Mouse (Mus musculus): ENCODE results near the gene Babam2. TPM values are rescaled to one million over a fixed set of nuclear protein-coding genes. Genes with fewer than 3 reads are reported as not detected.

The Babam2 gene
- polyA plus RNA-seq, 1 experiment = 25.9 TPM

DNA sequence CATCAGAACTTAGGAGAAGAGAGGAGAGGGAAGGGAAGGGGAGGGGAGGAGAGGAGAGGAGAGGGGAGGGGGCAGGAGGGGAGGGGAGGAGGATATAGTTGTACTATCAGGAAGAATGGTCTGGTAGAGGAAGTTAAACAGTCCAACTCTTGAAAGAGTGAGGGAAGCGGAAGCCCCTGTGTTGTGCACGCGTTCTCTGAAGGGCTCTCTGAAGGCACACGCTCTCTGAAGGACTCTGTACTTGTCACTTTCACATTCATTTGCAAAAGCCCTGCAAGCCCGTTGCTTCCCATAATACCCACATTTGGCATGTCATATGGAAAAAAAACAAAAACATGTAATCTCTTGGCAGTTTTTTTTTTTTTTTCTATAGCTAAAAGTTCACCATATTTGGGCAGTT is 190.1 kb downstream of the Babam2 start:
- WGBS = 11% methylated on average over 5 of the region's 5 CpGs
- Histone ChIP-seq H3K27ac (ENCODE audit: control insufficient read depth, insufficient read depth, low read depth, low read length, poor library complexity) (no peak overlapping the region), H3K4me3 (replicated peaks; ENCODE audit: control insufficient read depth, low read depth, low read length) (peak overlapping the region; percentile 28), H3K4me1 (ENCODE audit: control insufficient read depth, insufficient read depth, low read length) (no peaks in the 10 kb centered on the region; the same call in 1 of the 2 replicates)
- TF ChIP-seq POLR2A (IDR thresholded peaks at IDR 0.05; ENCODE audit: borderline replicate concordance, control insufficient read depth, low read depth, low read length) (no peak), CTCF (IDR thresholded peaks at IDR 0.05; ENCODE audit: control insufficient read depth, insufficient read depth, low read length) (no peak)

DNA sequence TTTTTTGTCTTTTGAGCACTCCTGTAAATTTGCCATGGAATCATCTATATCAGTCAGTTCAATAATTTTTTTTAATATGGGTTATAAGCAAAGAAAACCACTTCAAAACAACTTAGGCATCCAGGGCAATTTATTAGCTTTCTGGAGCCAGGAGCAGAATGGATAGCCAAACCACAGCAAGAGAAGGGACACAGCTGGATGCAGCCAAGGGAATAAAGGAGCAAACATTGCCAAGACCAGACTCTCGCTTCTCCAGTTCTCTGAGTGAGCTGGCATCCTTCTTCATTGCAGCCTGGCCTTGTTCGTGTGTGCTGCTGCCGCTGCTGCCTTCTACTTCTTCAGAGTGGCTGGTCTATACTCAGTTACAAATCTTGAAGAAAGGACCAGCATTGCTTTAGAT is 190.9 kb downstream of the Babam2 start:
- TF ChIP-seq CTCF (IDR thresholded peaks at IDR 0.05; ENCODE audit: control insufficient read depth, insufficient read depth, low read length) (no peak), POLR2A (IDR thresholded peaks at IDR 0.05; ENCODE audit: borderline replicate concordance, control insufficient read depth, low read depth, low read length) (no peak)
- no peak overlapping the region for H3K4me3 ChIP-seq (replicated peaks; ENCODE audit: control insufficient read depth, low read depth, low read length)
- WGBS = 89% methylated on average over 3 of the region's 3 CpGs

DNA sequence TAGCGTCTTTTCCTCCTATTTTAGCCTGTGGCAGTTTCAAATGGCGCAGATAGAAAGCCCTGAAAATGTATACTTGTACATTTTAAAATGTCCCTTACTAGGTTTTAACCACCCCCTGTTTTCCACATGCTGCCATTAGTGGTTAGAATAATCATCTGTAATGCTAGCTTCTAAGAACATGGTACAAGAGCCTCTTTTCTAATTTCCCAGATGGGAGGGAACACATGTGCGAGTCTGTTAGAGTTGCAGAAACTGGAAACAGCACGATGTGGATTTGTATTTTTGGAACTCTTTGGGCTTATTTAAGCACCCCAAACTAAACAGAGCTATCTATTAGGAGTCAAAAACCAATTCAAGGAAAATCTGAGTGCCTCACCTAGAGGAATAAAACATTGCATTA is 195.1 kb downstream of the Babam2 start:
- Histone ChIP-seq H3K4me1 (ENCODE audit: control insufficient read depth, insufficient read depth, low read length) (no peaks in the 10 kb centered on the region), H3K4me3 (replicated peaks; ENCODE audit: control insufficient read depth, low read depth, low read length) (no peak overlapping the region), H3K27ac (ENCODE audit: control insufficient read depth, insufficient read depth, low read depth, low read length, poor library complexity) (no peak overlapping the region)
- WGBS = 86% methylated on average over 4 of the region's 4 CpGs
- TF ChIP-seq POLR2A (IDR thresholded peaks at IDR 0.05; ENCODE audit: borderline replicate concordance, control insufficient read depth, low read depth, low read length) (no peak), CTCF (IDR thresholded peaks at IDR 0.05; ENCODE audit: control insufficient read depth, insufficient read depth, low read length) (no peak)

More for the DNA sequence above, 190.9 kb downstream of the Babam2 start:
- no peak overlapping the region for H3K27ac ChIP-seq (ENCODE audit: control insufficient read depth, insufficient read depth, low read depth, low read length, poor library complexity)
- no peaks in the 10 kb centered on the region; the same call in 1 of the 2 replicates for H3K4me1 ChIP-seq (ENCODE audit: control insufficient read depth, insufficient read depth, low read length)

- Histone ChIP-seq H3K4me1 (ENCODE audit: control insufficient read depth, insufficient read depth, low read length) (no peaks in the 10 kb centered on the region), H3K27ac (ENCODE audit: control insufficient read depth, insufficient read depth, low read depth, low read length, poor library complexity) (no peak overlapping the region), H3K4me3 (replicated peaks; ENCODE audit: control insufficient read depth, low read depth, low read length) (no peak overlapping the region)
- TF ChIP-seq POLR2A (IDR thresholded peaks at IDR 0.05; ENCODE audit: borderline replicate concordance, control insufficient read depth, low read depth, low read length) (no peak), CTCF (IDR thresholded peaks at IDR 0.05; ENCODE audit: control insufficient read depth, insufficient read depth, low read length) (no peak)
- WGBS = 71% methylated on average over 3 of the region's 3 CpGs
Observed at GRCm38 (mm10) chr5:31899901-31900300, 202.4 kb downstream of the Babam2 start.

DNA sequence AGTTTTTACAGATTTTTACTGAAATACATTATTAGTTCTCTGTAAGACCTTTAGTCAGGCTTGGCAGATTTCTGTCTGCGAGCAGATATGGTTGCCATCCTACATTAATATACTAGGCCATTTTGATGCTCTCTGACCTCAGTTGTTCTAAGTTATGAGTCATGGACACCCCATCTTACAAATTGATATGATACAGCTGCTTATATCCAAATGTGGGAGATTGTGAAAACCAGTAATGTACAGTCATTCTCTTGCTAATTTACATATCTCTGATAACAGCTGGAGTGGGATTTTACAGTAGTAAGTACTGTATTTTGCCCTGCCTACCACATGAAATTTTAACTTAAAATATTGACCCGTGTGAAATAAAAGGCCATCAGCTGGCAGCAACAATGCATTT is 204.7 kb downstream of the Babam2 start:
- H3K4me1 ChIP-seq (ENCODE audit: control insufficient read depth, insufficient read depth, low read length) = peaks cover 1% of the 10 kb centered on the region
- TF ChIP-seq CTCF (IDR thresholded peaks at IDR 0.05; ENCODE audit: control insufficient read depth, insufficient read depth, low read length) (no peak), POLR2A (IDR thresholded peaks at IDR 0.05; ENCODE audit: borderline replicate concordance, control insufficient read depth, low read depth, low read length) (no peak)
- WGBS = 85% methylated on average over 2 of the region's 2 CpGs
- H3K27ac ChIP-seq (ENCODE audit: control insufficient read depth, insufficient read depth, low read depth, low read length, poor library complexity) = no peak overlapping the region
- H3K4me3 ChIP-seq (replicated peaks; ENCODE audit: control insufficient read depth, low read depth, low read length) = no peak overlapping the region

- 80% methylated on average over 5 of the region's 5 CpGs for WGBS
Observed at GRCm38 (mm10) chr5:31902891-31903290, 205.4 kb downstream of the Babam2 start.

DNA sequence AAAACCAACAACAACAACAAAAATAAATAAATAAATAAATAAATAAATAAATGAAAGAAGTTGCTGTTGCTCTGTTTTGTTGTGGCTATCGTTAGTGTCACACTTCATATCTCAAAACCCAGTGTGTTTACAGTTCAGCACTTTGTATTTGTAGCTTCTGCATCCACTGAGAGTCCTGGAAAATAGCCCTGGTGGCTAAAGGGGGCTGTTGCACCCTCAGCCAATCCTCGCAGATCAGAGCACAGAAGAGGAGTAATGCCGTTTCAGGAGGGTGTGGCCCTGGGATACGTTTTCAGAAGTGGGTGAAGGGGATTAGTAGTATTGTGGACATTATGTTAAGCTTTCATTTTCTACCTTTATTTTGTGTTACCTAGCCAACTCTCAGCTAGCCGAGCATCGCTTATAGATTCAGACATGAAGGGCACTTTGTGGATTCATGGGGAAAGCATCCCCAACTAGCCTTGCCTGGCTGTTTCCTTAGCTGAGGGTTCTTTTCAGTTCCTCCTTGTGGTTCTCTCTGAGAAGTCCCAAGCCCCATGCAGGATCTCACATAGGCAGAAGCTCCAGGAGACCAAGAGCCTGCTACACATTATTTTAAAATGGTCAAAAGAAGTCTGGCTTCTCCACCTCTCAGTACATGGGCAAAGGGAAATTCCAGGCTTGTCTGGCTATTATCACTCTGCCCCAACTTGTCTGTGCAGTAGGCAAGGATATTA is 207.6 kb downstream of the Babam2 start:
- Histone ChIP-seq H3K27ac (ENCODE audit: control insufficient read depth, insufficient read depth, low read depth, low read length, poor library complexity) (no peak overlapping the region), H3K4me1 (ENCODE audit: control insufficient read depth, insufficient read depth, low read length) (peaks cover 3% of the 10 kb centered on the region), H3K4me3 (replicated peaks; ENCODE audit: control insufficient read depth, low read depth, low read length) (no peak overlapping the region)
- peak; percentile 9; the same call in 1 of the 2 replicates for TF ChIP-seq CTCF (IDR thresholded peaks at IDR 0.05; ENCODE audit: control insufficient read depth, insufficient read depth, low read length)
- no peak for TF ChIP-seq POLR2A (IDR thresholded peaks at IDR 0.05; ENCODE audit: borderline replicate concordance, control insufficient read depth, low read depth, low read length)
- whole genome bisulfite sequencing = 79% methylated on average over 6 of the region's 6 CpGs

More at GRCm38 (mm10) chr5:31902891-31903290, 205.4 kb downstream of the Babam2 start:
- Histone ChIP-seq H3K4me1 (ENCODE audit: control insufficient read depth, insufficient read depth, low read length) (peaks cover 3% of the 10 kb centered on the region), H3K4me3 (replicated peaks; ENCODE audit: control insufficient read depth, low read depth, low read length) (no peak overlapping the region), H3K27ac (ENCODE audit: control insufficient read depth, insufficient read depth, low read depth, low read length, poor library complexity) (no peak overlapping the region)
- TF ChIP-seq CTCF (IDR thresholded peaks at IDR 0.05; ENCODE audit: control insufficient read depth, insufficient read depth, low read length) (no peak), POLR2A (IDR thresholded peaks at IDR 0.05; ENCODE audit: borderline replicate concordance, control insufficient read depth, low read depth, low read length) (no peak)

- H3K4me3 ChIP-seq (replicated peaks; ENCODE audit: control insufficient read depth, low read depth, low read length) = no peak overlapping the region
- no peak overlapping the region for H3K27ac ChIP-seq (ENCODE audit: control insufficient read depth, insufficient read depth, low read depth, low read length, poor library complexity)
- no peak for TF ChIP-seq POLR2A (IDR thresholded peaks at IDR 0.05; ENCODE audit: borderline replicate concordance, control insufficient read depth, low read depth, low read length)
- TF ChIP-seq CTCF (IDR thresholded peaks at IDR 0.05; ENCODE audit: control insufficient read depth, insufficient read depth, low read length) = no peak
- 90% methylated on average over 7 of the region's 7 CpGs for WGBS
- H3K4me1 ChIP-seq (ENCODE audit: control insufficient read depth, insufficient read depth, low read length) = peaks cover 3% of the 10 kb centered on the region
Observed at GRCm38 (mm10) chr5:31905808-31906207, 208.3 kb downstream of the Babam2 start.

All from bone marrow, adult 2 months (tissue).